Mouse (Mus musculus) hindbrain, postnatal 0 days (tissue): ENCODE measurements at regions not wholly inside any gene's neighbourhood (a gene's known extent, or its start where the extent isn't known, plus 50 kb on each side); places are given as distances from the start of the nearest gene placed in this dataset.
A peak's percentile ranks its signal among the peaks of the same experiment; 100 is the strongest.

ENCODE experiments used
- ATAC-seq: fragments of 200-750 bp; cut with Nextera tagmentation; 2 replicates; pipeline ENCODE4 v1.8.0; 2017; ENCODE audit warnings: mild to moderate bottlenecking, moderate TSS enrichment, moderate library complexity
- DNase-seq: peaks from one replicate; pipeline ENCODE4 v3.0.0-alpha.2; 2015; ENCODE audit warnings: low spot score
- H3K27ac ChIP-seq: fragments of 300-500 bp; sonication (generic); 2 replicates; pipeline ENCODE4 v1.5.1; 2014; ENCODE audit warnings: mild to moderate bottlenecking
- H3K27me3 ChIP-seq: fragments of 300-500 bp; sonication (generic); 2 replicates; pipeline ENCODE4 v1.6.1; 2014; ENCODE audit warnings: low read length, mixed read lengths; ENCODE audit not compliant: insufficient read depth
- H3K36me3 ChIP-seq: fragments of 300-500 bp; sonication (generic); 2 replicates; pipeline ENCODE4 v1.6.1; 2014; ENCODE audit warnings: low read length, mixed read lengths; ENCODE audit not compliant: insufficient read depth
- H3K4me1 ChIP-seq: fragments of 300-500 bp; sonication (generic); 2 replicates; pipeline ENCODE4 v1.6.1; 2014; ENCODE audit warnings: antibody characterized with exemption, low read length, mixed read lengths; ENCODE audit not compliant: insufficient read depth
- H3K4me2 ChIP-seq: fragments of 300-500 bp; sonication (generic); 2 replicates; pipeline ENCODE4 v1.6.1; 2014; ENCODE audit warnings: low read depth, mild to moderate bottlenecking, low read length, moderate library complexity, mixed read lengths
- H3K4me3 ChIP-seq: fragments of 300-500 bp; sonication (generic); 2 replicates; pipeline ENCODE4 v1.5.1; 2014; ENCODE audit warnings: low read length
- H3K9ac ChIP-seq: fragments of 300-500 bp; sonication (generic); replicated peaks from 2 replicates; pipeline ENCODE4 v1.6.1; 2014; ENCODE audit warnings: mild to moderate bottlenecking, low read length, moderate library complexity, mixed read lengths
- H3K9me3 ChIP-seq: fragments of 300-500 bp; sonication (generic); 2 replicates; pipeline ENCODE4 v1.6.1; 2016; ENCODE audit warnings: low read length, mixed read lengths
- CTCF ChIP-seq: IDR thresholded peaks from 2 replicates; pipeline ENCODE4 v1.5.1; 2016; ENCODE audit warnings: antibody characterized with exemption, control low read depth, low read depth
- WGBS: fragments of 180-500 bp; shearing (Covaris S2); extraction: QIAGEN DNeasy Blood & Tissue Kit; methylation state at CpG from one replicate; pipeline ENCODE4 v1.1.7; 2014; 5-methylcytosine and 5-hydroxymethylcytosine counted together

DNA sequence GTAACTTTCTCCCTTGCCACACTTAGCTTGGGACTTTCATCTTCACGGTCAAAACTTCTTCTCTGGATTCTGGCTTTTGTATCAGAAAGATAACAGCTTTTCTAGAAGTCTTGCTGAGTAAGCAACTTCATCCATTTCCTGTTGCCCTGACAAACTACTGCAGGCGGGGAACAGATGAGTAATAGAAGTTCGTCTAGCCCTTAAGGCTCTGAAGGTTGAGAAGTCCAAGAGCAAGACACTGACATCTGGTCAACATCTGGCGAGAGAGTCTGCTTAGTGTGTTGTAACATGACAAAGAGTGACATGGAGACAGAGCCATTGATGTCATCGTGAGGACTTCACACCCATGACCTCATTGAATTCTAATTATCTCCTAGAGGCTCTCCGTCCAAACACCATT, 469.2 kb upstream of the Jarid2 start:
- Histone ChIP-seq H3K9ac (no peak overlapping the region), H3K36me3 (no peaks in the 10 kb centered on the region), H3K27ac (no peak overlapping the region), H3K27me3 (no peaks in the 10 kb centered on the region), H3K9me3 (no peaks in the 10 kb centered on the region), H3K4me2 (no peak overlapping the region), H3K4me1 (no peaks in the 10 kb centered on the region), H3K4me3 (no peak overlapping the region)
- TF ChIP-seq CTCF: no peak
- ATAC-seq (no peak), DNase-seq (no peak)
- 81% methylated on average over 6 of the region's 6 CpGs for WGBS

DNA sequence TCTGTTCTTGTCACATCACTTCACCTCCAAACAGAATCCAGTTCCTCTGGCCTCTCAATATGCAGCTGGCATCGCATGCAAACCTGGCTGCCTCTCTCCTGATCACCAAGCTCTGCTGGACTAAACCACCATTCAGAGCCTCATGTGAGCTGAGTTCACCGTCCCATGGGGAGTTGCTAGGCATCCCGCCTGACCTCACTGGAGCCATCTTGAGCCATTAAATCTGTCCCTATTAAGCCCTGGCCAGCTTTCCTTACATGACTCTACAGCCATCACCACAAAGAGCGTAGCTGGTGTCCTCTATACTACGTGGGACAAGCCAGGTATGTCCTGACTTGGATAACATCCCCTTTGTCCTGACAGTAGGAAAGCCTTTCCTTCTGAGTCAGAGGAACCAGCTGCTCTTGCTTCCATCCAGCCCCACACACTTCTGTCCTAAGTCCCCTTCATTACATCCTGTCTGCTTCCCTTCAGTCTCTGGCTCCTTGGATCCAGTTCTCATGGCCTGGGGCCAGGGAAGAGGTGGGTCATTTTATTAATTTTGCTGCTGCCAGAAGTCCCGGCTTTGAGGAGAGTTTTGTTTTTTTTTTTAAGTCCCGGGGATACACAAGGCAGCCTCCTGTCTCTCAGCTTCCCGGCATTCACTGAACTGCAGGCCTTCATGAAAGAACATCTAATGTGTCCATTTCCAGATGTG, 468.5 kb upstream of the Jarid2 start:
- Histone ChIP-seq H3K4me3 (no peak overlapping the region), H3K27me3 (no peaks in the 10 kb centered on the region), H3K36me3 (no peaks in the 10 kb centered on the region), H3K27ac (no peak overlapping the region), H3K4me1 (no peaks in the 10 kb centered on the region), H3K4me2 (no peak overlapping the region), H3K9me3 (no peaks in the 10 kb centered on the region), H3K9ac (no peak overlapping the region)
- no peak for ATAC-seq
- DNase-seq: no peak
- no peak for TF ChIP-seq CTCF
- 67% methylated on average over 8 of the region's 8 CpGs for WGBS

DNA sequence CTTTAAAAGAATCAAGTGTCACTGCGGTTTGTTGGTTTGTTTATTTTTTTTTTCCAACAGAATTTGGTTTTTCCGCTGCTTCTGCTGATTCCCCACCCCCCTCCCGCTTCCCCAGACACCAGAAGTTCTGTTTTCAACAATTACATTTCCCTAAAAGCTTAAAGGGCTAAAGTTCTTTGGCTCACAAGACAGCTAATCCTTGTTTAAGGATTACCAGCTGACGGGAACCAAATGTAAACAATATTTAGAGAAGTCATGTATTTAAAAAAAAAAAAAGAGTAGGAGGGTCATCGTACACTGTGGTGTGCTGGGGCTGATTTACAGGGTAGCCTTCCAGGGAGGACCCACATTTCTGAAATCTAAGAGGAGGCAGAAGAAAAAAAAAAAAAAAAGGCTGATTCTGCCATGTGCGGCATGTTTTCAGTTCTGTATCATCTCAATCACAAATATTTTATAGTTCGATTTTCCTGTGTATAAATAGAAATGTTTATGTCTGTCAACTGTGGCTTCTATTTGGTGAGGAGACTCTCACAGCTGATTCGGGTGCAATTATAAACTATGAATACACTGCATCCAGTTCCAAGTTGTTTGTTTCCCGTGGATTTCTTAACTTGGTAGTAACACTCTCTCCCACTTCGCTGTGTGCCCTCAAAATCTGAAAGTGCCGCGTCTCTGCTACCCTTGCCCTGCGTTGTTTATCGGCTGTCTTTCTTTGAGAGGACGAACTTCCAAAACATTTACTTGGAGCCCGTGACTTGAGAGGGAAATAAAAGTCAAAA, 456.3 kb upstream of the Jarid2 start:
- H3K36me3 ChIP-seq: no peaks in the 10 kb centered on the region
- no peak for ATAC-seq
- H3K4me3 ChIP-seq: no peak overlapping the region
- TF ChIP-seq CTCF: no peak
- no peaks in the 10 kb centered on the region for H3K4me1 ChIP-seq
- no peak overlapping the region for H3K9ac ChIP-seq
- H3K27me3 ChIP-seq: no peaks in the 10 kb centered on the region
- no peaks in the 10 kb centered on the region for H3K9me3 ChIP-seq
- WGBS: 86% methylated on average over 16 of the region's 16 CpGs
- no peak overlapping the region for H3K27ac ChIP-seq
- DNase-seq: no peak
- no peak overlapping the region for H3K4me2 ChIP-seq

DNA sequence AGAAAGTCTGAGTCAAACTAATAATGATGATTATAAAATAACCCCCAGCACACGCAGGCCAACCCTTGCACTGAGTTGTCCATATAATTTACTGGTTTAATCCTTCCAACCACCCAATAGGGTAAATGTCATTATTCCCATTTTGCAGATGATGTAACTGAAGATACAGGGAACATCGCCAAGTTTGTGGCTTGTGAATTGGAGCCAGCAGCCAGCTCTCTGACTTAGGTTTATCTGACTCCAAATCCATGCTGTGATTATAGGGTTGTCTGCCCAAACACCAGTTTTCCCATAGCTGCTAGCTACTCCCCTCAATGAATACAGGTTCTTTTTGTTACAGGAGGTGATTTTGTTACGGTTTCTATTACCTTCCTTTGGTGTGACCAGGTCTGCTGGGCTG, 451.3 kb upstream of the Jarid2 start:
- Histone ChIP-seq H3K4me1 (peaks cover 9% of the 10 kb centered on the region; the same call in 1 of the 2 replicates), H3K9ac (no peak overlapping the region), H3K27me3 (no peaks in the 10 kb centered on the region), H3K36me3 (no peaks in the 10 kb centered on the region), H3K27ac (no peak overlapping the region), H3K4me3 (no peak overlapping the region), H3K4me2 (no peak overlapping the region), H3K9me3 (no peaks in the 10 kb centered on the region)
- no peak for ATAC-seq
- TF ChIP-seq CTCF: no peak
- no peak for DNase-seq
- WGBS: 88% methylated on average over 3 of the region's 3 CpGs

DNA sequence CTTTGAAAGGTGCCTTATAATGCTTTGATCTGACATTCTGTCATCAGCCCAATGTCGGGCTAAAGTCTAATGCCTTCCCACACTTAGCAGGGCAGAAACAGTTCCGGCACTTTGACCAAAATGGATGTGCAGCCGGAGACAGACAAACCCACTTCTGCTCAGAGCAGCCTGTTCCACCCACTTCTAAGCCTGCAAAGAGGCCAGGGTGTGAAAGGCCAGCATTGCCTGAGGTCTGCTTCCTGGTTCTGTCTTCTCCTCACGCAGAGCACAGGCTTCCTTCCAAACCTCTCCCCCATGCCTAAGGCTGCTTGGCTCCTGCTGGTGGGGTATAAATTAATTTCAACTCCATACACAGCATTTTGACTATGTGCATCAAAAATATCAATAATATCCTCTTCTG, 450.2 kb upstream of the Jarid2 start:
- H3K27me3 ChIP-seq: no peaks in the 10 kb centered on the region
- DNase-seq: no peak
- WGBS: 37% methylated on average over 4 of the region's 4 CpGs

DNA sequence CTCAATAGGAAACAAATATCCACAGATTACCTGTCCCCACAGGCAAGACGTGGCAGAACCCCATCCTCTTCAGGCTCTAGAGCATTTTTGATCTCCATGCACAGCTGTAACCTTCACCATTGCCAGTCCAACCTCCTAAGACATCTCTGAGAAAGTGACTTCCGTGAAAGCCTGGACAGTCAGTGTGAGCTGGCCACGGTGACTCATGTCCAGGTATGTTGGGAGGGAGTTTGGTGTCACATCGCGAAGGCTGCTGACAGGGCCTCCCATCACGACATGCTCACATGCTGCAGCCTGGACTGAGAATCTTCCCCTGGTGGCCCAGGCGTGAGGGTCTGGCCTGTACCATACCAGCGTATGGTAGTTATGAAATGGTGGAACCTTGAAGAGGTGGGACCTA, 449.0 kb upstream of the Jarid2 start:
- no peaks in the 10 kb centered on the region for H3K27me3 ChIP-seq
- no peak for TF ChIP-seq CTCF
- H3K4me2 ChIP-seq: no peak overlapping the region
- no peaks in the 10 kb centered on the region for H3K36me3 ChIP-seq
- H3K4me3 ChIP-seq: no peak overlapping the region
- H3K27ac ChIP-seq: no peak overlapping the region
- ATAC-seq (no peak), DNase-seq (no peak)
- 95% methylated on average over 8 of the region's 8 CpGs for WGBS
- H3K4me1 ChIP-seq: peaks cover 9% of the 10 kb centered on the region; the same call in 1 of the 2 replicates
- no peak overlapping the region for H3K9ac ChIP-seq
- H3K9me3 ChIP-seq: no peaks in the 10 kb centered on the region

More for the DNA sequence above, 450.2 kb upstream of the Jarid2 start:
- Histone ChIP-seq H3K9me3 (no peaks in the 10 kb centered on the region), H3K36me3 (no peaks in the 10 kb centered on the region), H3K4me1 (peaks cover 9% of the 10 kb centered on the region; the same call in 1 of the 2 replicates), H3K4me2 (no peak overlapping the region), H3K27ac (no peak overlapping the region), H3K4me3 (no peak overlapping the region), H3K9ac (no peak overlapping the region)
- TF ChIP-seq CTCF: no peak
- no peak for ATAC-seq

DNA sequence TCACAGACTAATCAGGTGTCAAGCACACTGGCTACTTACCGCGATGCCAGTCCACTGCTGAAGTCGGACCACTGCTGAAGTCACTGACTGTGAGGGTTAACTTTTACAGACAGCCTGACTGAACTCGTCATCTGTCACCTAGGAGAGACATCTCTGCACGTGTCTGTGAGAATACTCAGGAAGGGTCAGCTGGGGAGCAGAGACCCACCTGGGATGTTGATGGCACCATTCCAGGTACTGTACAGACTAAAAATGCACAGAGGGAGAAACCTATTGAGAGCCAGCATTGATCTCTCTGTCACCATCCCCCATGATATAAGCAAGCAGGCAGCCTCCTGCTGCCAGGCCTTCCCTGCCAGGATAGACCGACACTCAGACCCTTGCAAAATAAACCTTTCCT, 447.5 kb upstream of the Jarid2 start:
- no peak for TF ChIP-seq CTCF
- Histone ChIP-seq H3K36me3 (no peaks in the 10 kb centered on the region), H3K9me3 (no peaks in the 10 kb centered on the region), H3K4me2 (no peak overlapping the region), H3K27ac (no peak overlapping the region), H3K4me3 (no peak overlapping the region), H3K9ac (no peak overlapping the region; the same call in 1 of the 2 replicates), H3K4me1 (peaks cover 9% of the 10 kb centered on the region; the same call in 1 of the 2 replicates), H3K27me3 (no peaks in the 10 kb centered on the region)
- WGBS: 46% methylated on average over 6 of the region's 6 CpGs
- DNase-seq: peak; percentile 14
- no peak for ATAC-seq
